Mouse (Mus musculus) E14TG2a.4 (cell line): ENCODE data around the gene Dnajc22.

Source experiments
- CTCF ChIP-seq: conservative IDR thresholded peaks from 2 replicates; pipeline ENCODE4 v1.5.1; 2014; ENCODE audit warnings: low read length
- NANOG ChIP-seq: IDR thresholded peaks from 2 replicates; pipeline ENCODE4 v1.6.1; 2014; ENCODE audit warnings: borderline replicate concordance, low read length, mixed read lengths
- POU5F1 ChIP-seq: IDR thresholded peaks from 2 replicates; pipeline ENCODE4 v1.6.1; 2014; ENCODE audit warnings: low read length, borderline replicate concordance

- TF ChIP-seq CTCF (no peak), POU5F1 (no peak), NANOG (no peak)
These were observed 18.2 kb downstream of the Dnajc22 start for GRCm38 (mm10) chr15:99111139-99111538.
